Mouse (Mus musculus) G1E (cell line): Measurements from ENCODE around the gene Taf8.

ENCODE experiments used
- CTCF ChIP-seq: IDR thresholded peaks from 2 replicates; pipeline ENCODE4 v1.5.1; 2012; ENCODE audit warnings: low read depth, low read length, inconsistent platforms, mixed read lengths
- GATA1 ChIP-seq: IDR thresholded peaks from 2 replicates; pipeline ENCODE4 v1.6.1; 2012; ENCODE audit warnings: borderline replicate concordance, low read length, inconsistent platforms, mixed read lengths
- GATA2 ChIP-seq: IDR thresholded peaks from 2 replicates; pipeline ENCODE4 v1.6.1; 2012; ENCODE audit warnings: low read depth, low read length, inconsistent platforms, borderline replicate concordance
- POLR2AphosphoS5 ChIP-seq: IDR thresholded peaks from 2 replicates; pipeline ENCODE4 v1.6.1; 2012; ENCODE audit warnings: low read depth, low read length, inconsistent platforms; ENCODE audit not compliant: insufficient replicate concordance
- TAL1 ChIP-seq: conservative IDR thresholded peaks from 2 replicates; pipeline ENCODE4 v1.6.1; 2012; ENCODE audit warnings: low read depth, low read length, inconsistent platforms, mixed read lengths

- TF ChIP-seq CTCF (no peak), TAL1 (no peak), GATA1 (no peak), POLR2AphosphoS5 (no peak), GATA2 (no peak)
Measured at GRCm38 (mm10) chr17:47538049-47538448, 36.0 kb upstream of the Taf8 start.
